Mouse (Mus musculus) heart, adult 10 weeks (tissue): ENCODE measurements around the gene Zfp825. TPM values are rescaled to one million over a fixed set of nuclear protein-coding genes. Genes with fewer than 3 reads are reported as not detected.

Source experiments
- polyA plus RNA-seq: library from polyadenylated mRNA; stranded (reverse); fragments of 350-450 nt; fragmentation: Illumina TruSeq; extraction: RNeasy Lipid Tissue Mini Kit (QIAGEN cat#74804); gene quantifications from one replicate; pipeline ENCODE4 v1.2.3, GENCODE M21; 2014; ENCODE audit warnings: low read depth, low replicate concordance

Zfp825 gene
- 10.8 TPM for polyA plus RNA-seq

DNA sequence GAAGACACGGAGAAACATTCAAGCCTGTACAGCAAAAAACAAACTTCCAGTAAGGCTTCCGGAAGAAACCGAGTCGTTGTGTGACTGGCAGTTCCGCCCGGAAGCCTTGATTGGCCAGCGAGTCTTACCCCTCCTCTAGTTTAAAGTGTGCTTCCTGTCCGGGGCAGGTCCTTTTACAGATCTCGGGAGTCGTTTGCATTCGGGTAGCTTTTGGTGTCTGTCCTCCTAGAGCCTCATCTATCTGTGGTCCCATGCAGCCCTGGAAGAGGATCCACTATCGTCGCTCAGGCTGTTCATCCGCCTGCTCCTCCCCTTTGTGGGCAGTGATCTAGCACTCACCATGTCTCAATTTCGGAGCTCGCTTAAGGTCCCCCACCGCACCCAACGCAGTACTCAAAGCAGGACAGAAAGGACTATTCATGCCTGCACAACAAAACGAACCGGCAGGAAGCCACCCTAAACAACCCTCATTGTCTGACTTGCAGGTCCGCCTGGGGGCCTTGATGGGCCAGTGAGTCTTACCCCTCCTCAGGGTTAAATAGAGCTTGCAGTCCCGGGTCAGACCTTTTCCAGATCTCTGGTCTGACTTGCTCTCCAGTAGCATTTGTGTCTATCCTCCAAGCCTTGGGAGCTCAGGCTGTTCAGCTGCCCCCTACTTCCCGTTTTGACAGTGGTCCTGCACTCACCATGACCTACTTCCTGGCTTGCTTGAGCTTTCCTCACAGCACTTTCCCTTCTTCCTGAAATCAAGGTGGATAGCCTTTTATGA, at the start of gene Zfp825:
Gene Zfp825 (minus strand): TSS at position 82 of the 769 bp plus-strand sequence.

Other genes with a start within 250 kb of the Zfp825 start
- gene Ahrr, start 201.7 kb downstream of the Zfp825 start, polyA plus RNA-seq = 2.6 TPM
- gene Pdcd6, start 176.4 kb downstream of the Zfp825 start, polyA plus RNA-seq = 73.4 TPM
- 1,351 TPM for gene Sdha, start 143.7 kb downstream of the Zfp825 start, polyA plus RNA-seq
- 32.8 TPM for gene Ccdc127, start 143.7 kb downstream of the Zfp825 start, polyA plus RNA-seq
- gene Lrrc14b, start 130.0 kb downstream of the Zfp825 start, polyA plus RNA-seq = 87.3 TPM
- gene Zfp72, start 103.2 kb downstream of the Zfp825 start, polyA plus RNA-seq = 3.4 TPM
- gene Ftl1-ps1, start 94.3 kb downstream of the Zfp825 start, polyA plus RNA-seq = 11.8 TPM
- 19.3 TPM for gene Erap1, start 145.6 kb upstream of the Zfp825 start, polyA plus RNA-seq